8 mouse cellular contexts compared by ENCODE assay signal in genomic region chr13:103710359-103710781, GRCm38 (mm10).
DNase-seq lines count a peak whose midpoint lies in the region; ATAC-seq and TF ChIP-seq lines count a peak whose summit lies in the region.

No protein-coding gene starts in this region.

- TF ChIP-seq CTCF in liver, embryonic 14.5 days (IDR thresholded peaks at IDR 0.05; ENCODE audit: low read depth): peak; percentile 62
- peak; percentile 67 for TF ChIP-seq CTCF in stomach, postnatal 0 days (IDR thresholded peaks at IDR 0.05; ENCODE audit: low read depth)

- H3K9me3 ChIP-seq in midbrain, embryonic 11.5 days (ENCODE audit: control insufficient read depth, low read length): no peaks in the 10 kb centered on the region
- no peaks in the 10 kb centered on the region for H3K9me3 ChIP-seq in midbrain, embryonic 16.5 days (replicated peaks; ENCODE audit: control insufficient read depth, low read length, poor library complexity, severe bottlenecking)
- no peaks in the 10 kb centered on the region for H3K9me3 ChIP-seq in liver, embryonic 14.5 days (ENCODE audit: control insufficient read depth, low read length)
- H3K9me3 ChIP-seq in stomach, postnatal 0 days (ENCODE audit: control insufficient read depth, low read length): no peaks in the 10 kb centered on the region

- TF ChIP-seq EP300 in liver, embryonic 14.5 days (IDR thresholded peaks at IDR 0.05; ENCODE audit: low read depth): no peak
- no peak for TF ChIP-seq EP300 in stomach, postnatal 0 days (optimal IDR thresholded peaks at IDR 0.05)

- no peak overlapping the region for H3K4me2 ChIP-seq in midbrain, embryonic 11.5 days
- no peak overlapping the region for H3K4me2 ChIP-seq in midbrain, embryonic 16.5 days (ENCODE audit: low read length)
- no peak overlapping the region for H3K4me2 ChIP-seq in liver, embryonic 14.5 days (ENCODE audit: low read depth)
- H3K4me2 ChIP-seq in stomach, postnatal 0 days (replicated peaks; ENCODE audit: low read depth): no peak overlapping the region

- 0 out of 2 replicates have a peak, but pooled peaks have one; percentile 30 for ATAC-seq in midbrain, embryonic 11.5 days (ENCODE audit: low FRiP score)
- no peak for ATAC-seq in midbrain, embryonic 16.5 days
- no peak for ATAC-seq in liver, embryonic 14.5 days (ENCODE audit: insufficient read depth)
- no peak for ATAC-seq in stomach, postnatal 0 days (ENCODE audit: low FRiP score, low TSS enrichment)

- 53% methylated on average over 7 of the region's 7 CpGs for WGBS in midbrain, embryonic 11.5 days
- WGBS in midbrain, embryonic 16.5 days: 53% methylated on average over 7 of the region's 7 CpGs
- 15% methylated on average over 7 of the region's 7 CpGs for WGBS in liver, embryonic 14.5 days (ENCODE audit: insufficient replicate concordance)
- 57% methylated on average over 7 of the region's 7 CpGs for WGBS in stomach, postnatal 0 days

- H3K9ac ChIP-seq in midbrain, embryonic 11.5 days (ENCODE audit: low read length): no peak overlapping the region
- H3K9ac ChIP-seq in midbrain, embryonic 16.5 days (ENCODE audit: low read depth, low read length): no peak overlapping the region
- no peak overlapping the region for H3K9ac ChIP-seq in liver, embryonic 14.5 days (replicated peaks)
- no peak overlapping the region for H3K9ac ChIP-seq in stomach, postnatal 0 days (ENCODE audit: low read length)

- peak; percentile 7 for DNase-seq in gastrocnemius, adult 18-20 months (ENCODE audit: low spot score)
- DNase-seq in gastrocnemius, adult 8-10 months (ENCODE audit: low spot score in 2 of 2): no peak
- DNase-seq in midbrain, embryonic 11.5 days (ENCODE audit: low spot score, missing footprints): no peak
- peak; percentile 14 for DNase-seq in c-Kit-positive CD71-positive TER-119-negative erythroid progenitor cells, embryonic 14.5 days (ENCODE audit: low read depth)
- DNase-seq in liver, embryonic 14.5 days (ENCODE audit: low read depth in 3 of 3, low spot score in 3 of 3): no peak
- peak; percentile 35 for DNase-seq in stomach, postnatal 0 days (ENCODE audit: low spot score)
- DNase-seq in urinary bladder, postnatal 36 days (ENCODE audit: low spot score in 2 of 2): no peak

- no peaks in the 10 kb centered on the region for H3K36me3 ChIP-seq in midbrain, embryonic 11.5 days (ENCODE audit: control insufficient read depth, insufficient read depth, low read length)
- H3K36me3 ChIP-seq in midbrain, embryonic 16.5 days (ENCODE audit: control insufficient read depth, insufficient read depth, low read length): no peaks in the 10 kb centered on the region
- no peaks in the 10 kb centered on the region for H3K36me3 ChIP-seq in liver, embryonic 14.5 days (replicated peaks; ENCODE audit: control insufficient read depth, insufficient read depth, low read depth)
- no peaks in the 10 kb centered on the region for H3K36me3 ChIP-seq in stomach, postnatal 0 days (ENCODE audit: control insufficient read depth, insufficient read depth, low read length)

- no peak overlapping the region for H3K27ac ChIP-seq in midbrain, embryonic 11.5 days (ENCODE audit: low read depth, low read length)
- H3K27ac ChIP-seq in midbrain, embryonic 16.5 days (ENCODE audit: low read length): no peak overlapping the region
- H3K27ac ChIP-seq in liver, embryonic 14.5 days: no peak overlapping the region
- H3K27ac ChIP-seq in stomach, postnatal 0 days (replicated peaks): no peak overlapping the region

- H3K4me3 ChIP-seq in midbrain, embryonic 11.5 days (ENCODE audit: low read depth, low read length): no peak overlapping the region
- H3K4me3 ChIP-seq in midbrain, embryonic 16.5 days (ENCODE audit: low read depth, low read length): no peak overlapping the region
- no peak overlapping the region for H3K4me3 ChIP-seq in liver, embryonic 14.5 days (ENCODE audit: insufficient read depth in 1 of 2, low read depth in 2 of 2, low read length in 2 of 2)
- H3K4me3 ChIP-seq in stomach, postnatal 0 days (ENCODE audit: low read depth, low read length): no peak overlapping the region

- H3K27me3 ChIP-seq in midbrain, embryonic 11.5 days (ENCODE audit: control insufficient read depth, insufficient read depth, low read length): no peaks in the 10 kb centered on the region
- H3K27me3 ChIP-seq in midbrain, embryonic 16.5 days (ENCODE audit: control insufficient read depth, insufficient read depth, low read depth, low read length): no peaks in the 10 kb centered on the region
- no peaks in the 10 kb centered on the region for H3K27me3 ChIP-seq in liver, embryonic 14.5 days (ENCODE audit: control insufficient read depth, insufficient read depth, low read length)
- no peaks in the 10 kb centered on the region for H3K27me3 ChIP-seq in stomach, postnatal 0 days (ENCODE audit: control insufficient read depth, insufficient read depth, low read length)

- no peaks in the 10 kb centered on the region for H3K4me1 ChIP-seq in midbrain, embryonic 11.5 days (ENCODE audit: control insufficient read depth, insufficient read depth, low read length)
- peaks cover 2% of the 10 kb centered on the region; the same call in 1 of the 2 replicates for H3K4me1 ChIP-seq in midbrain, embryonic 16.5 days (ENCODE audit: control insufficient read depth, insufficient read depth, low read length)
- H3K4me1 ChIP-seq in liver, embryonic 14.5 days (replicated peaks; ENCODE audit: control insufficient read depth in 2 of 2, insufficient read depth in 2 of 2, low read length in 1 of 2): peaks cover 0 to 2% of the 10 kb centered on the region in 2 experiments; a peak in 2 of 4 replicates
- H3K4me1 ChIP-seq in stomach, postnatal 0 days (replicated peaks; ENCODE audit: control insufficient read depth, insufficient read depth): no peaks in the 10 kb centered on the region

Comparison
In these comparisons a context has a peak if more than half of its experiments do, and no peak if none do; other contexts are left out.
1. DNase-seq: peak in gastrocnemius, adult 18-20 months (single experiment), c-Kit-positive CD71-positive TER-119-negative erythroid progenitor cells, embryonic 14.5 days (single experiment) and stomach, postnatal 0 days (single experiment); none in gastrocnemius, adult 8-10 months (0 of 2), midbrain, embryonic 11.5 days (single experiment), liver, embryonic 14.5 days (0 of 3) and urinary bladder, postnatal 36 days (0 of 2).